Mouse (Mus musculus) neural tube, embryonic 11.5 days (tissue): ENCODE results near the gene Sphk1. TPM values are rescaled to one million over a fixed set of nuclear protein-coding genes. Genes with fewer than 3 reads are reported as not detected.

ENCODE experiments used
- ATAC-seq: fragments of 200-750 bp; cut with Nextera tagmentation; 2 replicates; pipeline ENCODE4 v1.8.0; 2017; ENCODE audit warnings: moderate number of reproducible peaks, mild to moderate bottlenecking, moderate TSS enrichment, moderate library complexity; ENCODE audit not compliant: insufficient read depth, low FRiP score, low TSS enrichment
- DNase-seq: peaks from one replicate; pipeline ENCODE4 v3.0.0-alpha.2; 2015; ENCODE audit warnings: low spot score
- H3K27ac ChIP-seq: fragments of 300-500 bp; sonication (generic); 2 replicates; pipeline ENCODE4 v1.5.1; 2014; ENCODE audit warnings: low read depth, mild to moderate bottlenecking, low read length
- H3K27me3 ChIP-seq: fragments of 300-500 bp; sonication (generic); 2 replicates; pipeline ENCODE4 v1.6.1; 2014; ENCODE audit warnings: mild to moderate bottlenecking, low read length, mixed read lengths; ENCODE audit not compliant: control insufficient read depth, insufficient read depth
- H3K36me3 ChIP-seq: fragments of 300-500 bp; sonication (generic); 2 replicates; pipeline ENCODE4 v1.6.1; 2014; ENCODE audit warnings: mild to moderate bottlenecking, low read length, moderate library complexity, mixed read lengths; ENCODE audit not compliant: control insufficient read depth, insufficient read depth
- H3K4me1 ChIP-seq: fragments of 300-500 bp; sonication (generic); 2 replicates; pipeline ENCODE4 v1.6.1; 2014; ENCODE audit warnings: low read length, mixed read lengths; ENCODE audit not compliant: control insufficient read depth, insufficient read depth
- H3K4me2 ChIP-seq: fragments of 300-500 bp; sonication (generic); 2 replicates; pipeline ENCODE4 v1.6.1; 2014; ENCODE audit warnings: low read depth, mild to moderate bottlenecking, moderate library complexity
- H3K4me3 ChIP-seq: fragments of 300-500 bp; sonication (generic); 2 replicates; pipeline ENCODE4 v1.5.1; 2014; ENCODE audit warnings: low read depth, low read length
- H3K9ac ChIP-seq: fragments of 300-500 bp; sonication (generic); 2 replicates; pipeline ENCODE4 v1.6.1; 2014; ENCODE audit warnings: mild to moderate bottlenecking, low read length
- H3K9me3 ChIP-seq: fragments of 300-500 bp; sonication (generic); 2 replicates; pipeline ENCODE4 v1.6.1; 2016; ENCODE audit warnings: low read length; ENCODE audit not compliant: control insufficient read depth
- WGBS: fragments of 180-500 bp; shearing (Covaris S2); extraction: QIAGEN DNeasy Blood & Tissue Kit; methylation state at CpG from one replicate; pipeline ENCODE4 v1.1.7; 2014; 5-methylcytosine and 5-hydroxymethylcytosine counted together
- polyA plus RNA-seq: library from polyadenylated mRNA; unstranded; fragments of >200 nt; fragmentation: Nextera tagmentation; extraction: Ambion mirVana; gene quantifications from 2 replicates; pipeline ENCODE4 v1.2.1, GENCODE M21; 2014

Gene Sphk1
- 9.9 and 10.9 TPM in 2 replicates for polyA plus RNA-seq

GRCm38 (mm10) chr11:116530187-116531147, at the start of gene Sphk1:
Sphk1 (plus strand) TSS chr11:116530925.
- H3K36me3 ChIP-seq, result no peaks in the 10 kb centered on the region; the same call in 1 of the 2 replicates
- H3K4me1 ChIP-seq, result peaks cover 33% of the 10 kb centered on the region
- peak within 1 kb of the TSS; percentile 44; the same call in 1 of the 2 replicates for H3K9ac ChIP-seq
- peak within 1 kb of the TSS; percentile 83 for H3K4me2 ChIP-seq
- H3K4me3 ChIP-seq, result peak within 1 kb of the TSS; percentile 46
- peaks cover 46% of the 10 kb centered on the region for H3K27me3 ChIP-seq
- H3K9me3 ChIP-seq, result no peaks in the 10 kb centered on the region
- H3K27ac ChIP-seq, result 0 out of 2 replicates have a peak within 1 kb of the TSS, but pooled peaks have one; percentile 27
- WGBS, result 26% methylated on average over 11 of the region's 11 CpGs
- DNase-seq (peak; percentile 56), ATAC-seq (no peak)

- H3K9me3 ChIP-seq, result no peaks in the 10 kb centered on the region; the same call in 1 of the 2 replicates
- H3K27me3 ChIP-seq, result no peaks in the 10 kb centered on the region
- peaks cover 35% of the 10 kb centered on the region for H3K36me3 ChIP-seq
- ATAC-seq, result no peak
- H3K9ac ChIP-seq, result no peak overlapping the region
- WGBS, result 95% methylated on average over 8 of the region's 8 CpGs
- DNase-seq, result no peak
- no peak overlapping the region for H3K4me3 ChIP-seq
- H3K4me1 ChIP-seq, result no peaks in the 10 kb centered on the region
- H3K4me2 ChIP-seq, result no peak overlapping the region
- no peak overlapping the region for H3K27ac ChIP-seq
These were observed 49.8 kb upstream of the Sphk1 start for GRCm38 (mm10) chr11:116480975-116481374.

GRCm38 (mm10) chr11:116481776-116482175, 48.9 kb upstream of the Sphk1 start:
- Histone ChIP-seq H3K27me3 (no peaks in the 10 kb centered on the region), H3K9ac (no peak overlapping the region), H3K36me3 (peaks cover 37% of the 10 kb centered on the region), H3K4me3 (no peak overlapping the region), H3K9me3 (no peaks in the 10 kb centered on the region; the same call in 1 of the 2 replicates), H3K4me1 (no peaks in the 10 kb centered on the region), H3K4me2 (no peak overlapping the region), H3K27ac (no peak overlapping the region)
- ATAC-seq (no peak), DNase-seq (no peak)
- 82% methylated on average over 7 of the region's 7 CpGs for WGBS

GRCm38 (mm10) chr11:116484261-116484660, 46.5 kb upstream of the Sphk1 start:
- no peak for ATAC-seq
- Histone ChIP-seq H3K27ac (no peak overlapping the region), H3K4me3 (no peak overlapping the region), H3K4me1 (peaks cover 3% of the 10 kb centered on the region), H3K9me3 (no peaks in the 10 kb centered on the region; the same call in 1 of the 2 replicates), H3K27me3 (no peaks in the 10 kb centered on the region), H3K9ac (no peak overlapping the region), H3K36me3 (peaks cover 29% of the 10 kb centered on the region), H3K4me2 (no peak overlapping the region)
- 89% methylated on average over 8 of the region's 8 CpGs for WGBS
- DNase-seq, result no peak

GRCm38 (mm10) chr11:116488207-116488606, 42.5 kb upstream of the Sphk1 start:
- Histone ChIP-seq H3K9ac (no peak overlapping the region), H3K36me3 (peaks cover 14% of the 10 kb centered on the region), H3K27me3 (no peaks in the 10 kb centered on the region), H3K27ac (no peak overlapping the region), H3K4me2 (no peak overlapping the region), H3K4me3 (no peak overlapping the region), H3K4me1 (peaks cover 3% of the 10 kb centered on the region), H3K9me3 (no peaks in the 10 kb centered on the region)
- ATAC-seq (no peak), DNase-seq (no peak)

- Histone ChIP-seq H3K36me3 (peaks cover 10% of the 10 kb centered on the region), H3K4me1 (peaks cover 3% of the 10 kb centered on the region), H3K9me3 (no peaks in the 10 kb centered on the region), H3K27ac (no peak overlapping the region), H3K9ac (peak overlapping the region; percentile 99), H3K4me3 (peak overlapping the region; percentile 97), H3K27me3 (no peaks in the 10 kb centered on the region), H3K4me2 (peak overlapping the region; percentile 60)
- WGBS, result 75% methylated on average over 14 of the region's 14 CpGs
- DNase-seq (no peak), ATAC-seq (no peak)
These were observed 41.9 kb upstream of the Sphk1 start for GRCm38 (mm10) chr11:116488693-116489375.

GRCm38 (mm10) chr11:116489771-116490231, 40.9 kb upstream of the Sphk1 start:
- Histone ChIP-seq H3K4me2 (peak overlapping the region; percentile 60), H3K9me3 (no peaks in the 10 kb centered on the region), H3K4me1 (peaks cover 5% of the 10 kb centered on the region), H3K4me3 (peak overlapping the region; percentile 97), H3K27me3 (no peaks in the 10 kb centered on the region), H3K9ac (peak overlapping the region; percentile 99), H3K27ac (peak overlapping the region; percentile 89), H3K36me3 (peaks cover 6% of the 10 kb centered on the region)
- peak; percentile 60 for ATAC-seq
- peak; percentile 42 for DNase-seq
- WGBS, result 0% methylated on average over 39 of the region's 39 CpGs

GRCm38 (mm10) chr11:116490232-116491107, 40.3 kb upstream of the Sphk1 start:
- Histone ChIP-seq H3K9ac (peak overlapping the region; percentile 99), H3K36me3 (peaks cover 2% of the 10 kb centered on the region), H3K4me1 (peaks cover 7% of the 10 kb centered on the region), H3K27me3 (no peaks in the 10 kb centered on the region), H3K4me3 (peak overlapping the region; percentile 97), H3K4me2 (peak overlapping the region; percentile 60), H3K9me3 (no peaks in the 10 kb centered on the region), H3K27ac (peak overlapping the region; percentile 89)
- DNase-seq (peak; percentile 94), ATAC-seq (peak; percentile 88)
- under 1% methylated on average over 59 of the region's 62 CpGs for WGBS
